Mouse (Mus musculus) heart, embryonic 12.5 days (tissue): ENCODE measurements around the gene Svep1. TPM values are rescaled to one million over a fixed set of nuclear protein-coding genes. Genes with fewer than 3 reads are reported as not detected.

Experiments used
- ATAC-seq: fragments of 200-750 bp; cut with Nextera tagmentation; 2 replicates; pipeline ENCODE4 v1.8.0; 2017; ENCODE audit warnings: moderate TSS enrichment, moderate library complexity; ENCODE audit not compliant: insufficient number of reproducible peaks, low FRiP score
- H3K27ac ChIP-seq: fragments of 300-500 bp; sonication (generic); 2 replicates; pipeline ENCODE4 v1.5.1; 2016; ENCODE audit warnings: mild to moderate bottlenecking, moderate library complexity; ENCODE audit not compliant: poor library complexity, severe bottlenecking
- H3K27me3 ChIP-seq: fragments of 300-500 bp; sonication (generic); replicated peaks from 2 replicates; pipeline ENCODE4 v1.6.1; 2016; ENCODE audit warnings: mild to moderate bottlenecking, moderate library complexity
- H3K36me3 ChIP-seq: fragments of 300-500 bp; sonication (generic); 2 replicates; pipeline ENCODE4 v1.6.1; 2016; ENCODE audit warnings: mild to moderate bottlenecking, moderate library complexity
- H3K4me1 ChIP-seq: fragments of 300-500 bp; sonication (generic); replicated peaks from 2 replicates; pipeline ENCODE4 v1.6.1; 2016; ENCODE audit warnings: mild to moderate bottlenecking
- H3K4me2 ChIP-seq: fragments of 300-500 bp; sonication (generic); 2 replicates; pipeline ENCODE4 v1.6.1; 2016; ENCODE audit warnings: mild to moderate bottlenecking, moderate library complexity
- H3K4me3 ChIP-seq: fragments of 300-500 bp; sonication (generic); 2 replicates; pipeline ENCODE4 v1.5.1; 2016; ENCODE audit warnings: mild to moderate bottlenecking
- H3K9ac ChIP-seq: fragments of 300-500 bp; sonication (generic); 2 replicates; pipeline ENCODE4 v1.6.1; 2016; ENCODE audit warnings: mild to moderate bottlenecking, moderate library complexity
- H3K9me3 ChIP-seq: fragments of 300-500 bp; sonication (generic); replicated peaks from 2 replicates; pipeline ENCODE4 v1.6.1; 2016; ENCODE audit warnings: mild to moderate bottlenecking, moderate library complexity
- WGBS: fragments of 180-500 bp; shearing (Covaris S2); methylation state at CpG from one replicate; pipeline ENCODE4 v1.1.7; 2016; 5-methylcytosine and 5-hydroxymethylcytosine counted together
- polyA plus RNA-seq: library from polyadenylated mRNA; unstranded; fragments of >200 nt; fragmentation: Nextera tagmentation; extraction: Ambion mirVana; gene quantifications from 2 replicates; pipeline ENCODE4 v1.2.1, GENCODE M21; 2016

Svep1 gene
- polyA plus RNA-seq, 1 experiment from 2014 or later: 2.3 TPM

GRCm38 (mm10) chr4:58200826-58201225 lies 5.8 kb downstream of the Svep1 start:
- no peak overlapping the region for H3K4me2 ChIP-seq
- 0 out of 2 replicates have a peak, but pooled peaks cover 5% of the 10 kb centered on the region for H3K4me1 ChIP-seq
- H3K4me3 ChIP-seq: no peak overlapping the region
- WGBS: 65% methylated on average over 4 of the region's 4 CpGs
- H3K9ac ChIP-seq: no peak overlapping the region
- peaks cover 17% of the 10 kb centered on the region for H3K27me3 ChIP-seq
- ATAC-seq: no peak
- no peak overlapping the region for H3K27ac ChIP-seq
- peaks cover 5% of the 10 kb centered on the region; the same call in 1 of the 2 replicates for H3K9me3 ChIP-seq
- H3K36me3 ChIP-seq: no peaks in the 10 kb centered on the region

GRCm38 (mm10) chr4:58197230-58197629 lies 9.4 kb downstream of the Svep1 start:
- H3K27me3 ChIP-seq: no peaks in the 10 kb centered on the region
- H3K27ac ChIP-seq: peak overlapping the region; percentile 36; the same call in 1 of the 2 replicates
- H3K4me2 ChIP-seq: no peak overlapping the region
- 69% methylated on average over 4 of the region's 4 CpGs for WGBS
- 0 out of 2 replicates have a peak, but pooled peaks cover 5% of the 10 kb centered on the region for H3K4me1 ChIP-seq
- peaks cover 12% of the 10 kb centered on the region; the same call in 1 of the 2 replicates for H3K9me3 ChIP-seq
- no peak overlapping the region for H3K9ac ChIP-seq
- H3K4me3 ChIP-seq: no peak overlapping the region
- H3K36me3 ChIP-seq: no peaks in the 10 kb centered on the region
- no peak for ATAC-seq

- ATAC-seq: peak; percentile 64
- peaks cover 12% of the 10 kb centered on the region; the same call in 1 of the 2 replicates for H3K9me3 ChIP-seq
- H3K9ac ChIP-seq: no peak overlapping the region
- 0 out of 2 replicates have a peak, but pooled peaks cover 5% of the 10 kb centered on the region for H3K4me1 ChIP-seq
- peak overlapping the region; percentile 36 for H3K27ac ChIP-seq
- WGBS: 44% methylated on average over 4 of the region's 4 CpGs
- H3K4me2 ChIP-seq: no peak overlapping the region
- no peaks in the 10 kb centered on the region for H3K27me3 ChIP-seq
- no peak overlapping the region for H3K4me3 ChIP-seq
- no peaks in the 10 kb centered on the region for H3K36me3 ChIP-seq
These were observed 9.9 kb downstream of the Svep1 start for GRCm38 (mm10) chr4:58196795-58197194.

- 78% methylated on average over 2 of the region's 2 CpGs for WGBS
- peaks cover 12% of the 10 kb centered on the region; the same call in 1 of the 2 replicates for H3K9me3 ChIP-seq
- no peak overlapping the region for H3K27ac ChIP-seq
These were observed 10.7 kb downstream of the Svep1 start for GRCm38 (mm10) chr4:58195936-58196335.

GRCm38 (mm10) chr4:58189281-58189680 lies 17.4 kb downstream of the Svep1 start:
- H3K36me3 ChIP-seq: no peaks in the 10 kb centered on the region
- no peak overlapping the region for H3K4me3 ChIP-seq
- H3K9ac ChIP-seq: no peak overlapping the region
- H3K4me1 ChIP-seq: 0 out of 2 replicates have a peak, but pooled peaks cover 4% of the 10 kb centered on the region
- no peaks in the 10 kb centered on the region for H3K27me3 ChIP-seq
- no peaks in the 10 kb centered on the region for H3K9me3 ChIP-seq
- H3K4me2 ChIP-seq: no peak overlapping the region
- WGBS: 79% methylated on average over 5 of the region's 5 CpGs
- no peak for ATAC-seq
- no peak overlapping the region for H3K27ac ChIP-seq

More at GRCm38 (mm10) chr4:58195936-58196335, 10.7 kb downstream of the Svep1 start:
- no peak overlapping the region for H3K4me2 ChIP-seq
- no peak overlapping the region for H3K9ac ChIP-seq
- H3K27me3 ChIP-seq: no peaks in the 10 kb centered on the region
- no peak overlapping the region for H3K4me3 ChIP-seq
- 0 out of 2 replicates have a peak, but pooled peaks cover 5% of the 10 kb centered on the region for H3K4me1 ChIP-seq
- ATAC-seq: no peak; the same call in 1 of the 2 replicates
- H3K36me3 ChIP-seq: no peaks in the 10 kb centered on the region

GRCm38 (mm10) chr4:58185401-58185800 lies 21.3 kb downstream of the Svep1 start:
- no peak overlapping the region for H3K27ac ChIP-seq
- ATAC-seq: no peak

GRCm38 (mm10) chr4:58184681-58185341 lies 21.8 kb downstream of the Svep1 start:
- no peak overlapping the region for H3K4me3 ChIP-seq
- H3K27me3 ChIP-seq: no peaks in the 10 kb centered on the region
- ATAC-seq: no peak
- 0 out of 2 replicates have a peak, but pooled peaks cover 4% of the 10 kb centered on the region for H3K4me1 ChIP-seq
- no peak overlapping the region for H3K9ac ChIP-seq
- H3K4me2 ChIP-seq: no peak overlapping the region
- H3K9me3 ChIP-seq: no peaks in the 10 kb centered on the region
- H3K27ac ChIP-seq: no peak overlapping the region
- no peaks in the 10 kb centered on the region for H3K36me3 ChIP-seq
- 50% methylated on average over 5 of the region's 5 CpGs for WGBS

More at GRCm38 (mm10) chr4:58185401-58185800, 21.3 kb downstream of the Svep1 start:
- H3K4me1 ChIP-seq: 0 out of 2 replicates have a peak, but pooled peaks cover 4% of the 10 kb centered on the region
- H3K36me3 ChIP-seq: no peaks in the 10 kb centered on the region
- H3K4me3 ChIP-seq: no peak overlapping the region
- H3K9ac ChIP-seq: no peak overlapping the region
- H3K9me3 ChIP-seq: no peaks in the 10 kb centered on the region
- 72% methylated on average over 3 of the region's 3 CpGs for WGBS
- H3K4me2 ChIP-seq: no peak overlapping the region
- H3K27me3 ChIP-seq: no peaks in the 10 kb centered on the region

GRCm38 (mm10) chr4:58183897-58184296 lies 22.8 kb downstream of the Svep1 start:
- Histone ChIP-seq H3K9ac (no peak overlapping the region), H3K4me2 (no peak overlapping the region), H3K36me3 (no peaks in the 10 kb centered on the region), H3K4me1 (peaks cover 7% of the 10 kb centered on the region), H3K27ac (no peak overlapping the region), H3K27me3 (0 out of 2 replicates have a peak, but pooled peaks cover 4% of the 10 kb centered on the region), H3K9me3 (no peaks in the 10 kb centered on the region), H3K4me3 (no peak overlapping the region)
- ATAC-seq: no peak
- WGBS: 86% methylated on average over 4 of the region's 4 CpGs

- Histone ChIP-seq H3K4me2 (no peak overlapping the region), H3K27ac (no peak overlapping the region), H3K9ac (no peak overlapping the region), H3K27me3 (0 out of 2 replicates have a peak, but pooled peaks cover 8% of the 10 kb centered on the region), H3K4me3 (no peak overlapping the region), H3K4me1 (peaks cover 11% of the 10 kb centered on the region), H3K9me3 (no peaks in the 10 kb centered on the region), H3K36me3 (no peaks in the 10 kb centered on the region)
- 67% methylated on average over 6 of the region's 6 CpGs for WGBS
- ATAC-seq: no peak
These were observed 28.2 kb downstream of the Svep1 start for GRCm38 (mm10) chr4:58178489-58178888.

GRCm38 (mm10) chr4:58177256-58177655 lies 29.4 kb downstream of the Svep1 start:
- Histone ChIP-seq H3K9me3 (no peaks in the 10 kb centered on the region), H3K36me3 (no peaks in the 10 kb centered on the region), H3K27me3 (0 out of 2 replicates have a peak, but pooled peaks cover 8% of the 10 kb centered on the region), H3K9ac (no peak overlapping the region), H3K27ac (no peak overlapping the region), H3K4me3 (no peak overlapping the region), H3K4me1 (peaks cover 11% of the 10 kb centered on the region), H3K4me2 (no peak overlapping the region)
- ATAC-seq: no peak
- 89% methylated on average over 15 of the region's 15 CpGs for WGBS

GRCm38 (mm10) chr4:58174435-58174987 lies 32.1 kb downstream of the Svep1 start:
- no peak for ATAC-seq
- Histone ChIP-seq H3K27me3 (0 out of 2 replicates have a peak, but pooled peaks cover 6% of the 10 kb centered on the region), H3K4me1 (peaks cover 11% of the 10 kb centered on the region), H3K4me2 (no peak overlapping the region), H3K9me3 (no peaks in the 10 kb centered on the region), H3K9ac (no peak overlapping the region), H3K4me3 (no peak overlapping the region), H3K36me3 (no peaks in the 10 kb centered on the region), H3K27ac (no peak overlapping the region)
- 55% methylated on average over 4 of the region's 4 CpGs for WGBS
